Mouse (Mus musculus): Measurements from ENCODE around the gene Serpina3j. TPM values are rescaled to one million over a fixed set of nuclear protein-coding genes. Genes with fewer than 3 reads are reported as not detected.
"Not testable (repeated sequence)": the region's sequence is repeated elsewhere in the genome, so short reads cannot be mapped to it uniquely, and the experiment has no call there.

Gene Serpina3j
- polyA plus RNA-seq, 2 experiments, result not detected

GRCm38 (mm10) chr12:104345707-104346106, 31.4 kb downstream of the Serpina3j start:
- H3K36me3 ChIP-seq (replicated peaks; ENCODE audit: control insufficient read depth, insufficient read depth, low read depth), result no peaks in the 10 kb centered on the region

GRCm38 (mm10) chr12:104347091-104347490, 32.7 kb downstream of the Serpina3j start:
- Histone ChIP-seq H3K4me1 (replicated peaks; ENCODE audit: control insufficient read depth in 2 of 2, insufficient read depth in 2 of 2, low read length in 1 of 2) (no peaks in the 10 kb centered on the region), H3K27me3 (ENCODE audit: control insufficient read depth, insufficient read depth, low read length) (no peaks in the 10 kb centered on the region), H3K36me3 (replicated peaks; ENCODE audit: control insufficient read depth, insufficient read depth, low read depth) (no peaks in the 10 kb centered on the region), H3K4me2 (ENCODE audit: low read depth) (no peak overlapping the region), H3K9me3 (ENCODE audit: control insufficient read depth, low read length) (no peaks in the 10 kb centered on the region), H3K9ac (replicated peaks) (no peak overlapping the region), H3K27ac (no peak overlapping the region), H3K4me3 (ENCODE audit: insufficient read depth in 1 of 2, low read depth in 2 of 2, low read length in 2 of 2) (no peak overlapping the region)
- DNase-seq (ENCODE audit: low read depth in 3 of 3, low spot score in 3 of 3), result no peak
- no peak for ATAC-seq (ENCODE audit: insufficient read depth)
- WGBS (ENCODE audit: insufficient replicate concordance), result 45% methylated on average over 2 of the region's 2 CpGs
- TF ChIP-seq CTCF (IDR thresholded peaks at IDR 0.05; ENCODE audit: low read depth), result no peak
- TF ChIP-seq EP300 (IDR thresholded peaks at IDR 0.05; ENCODE audit: low read depth), result no peak

More at GRCm38 (mm10) chr12:104345707-104346106, 31.4 kb downstream of the Serpina3j start:
- Histone ChIP-seq H3K4me3 (ENCODE audit: insufficient read depth in 1 of 2, low read depth in 2 of 2, low read length in 2 of 2) (no peak overlapping the region), H3K27me3 (ENCODE audit: control insufficient read depth, insufficient read depth, low read length) (no peaks in the 10 kb centered on the region), H3K27ac (no peak overlapping the region), H3K4me2 (ENCODE audit: low read depth) (no peak overlapping the region), H3K4me1 (replicated peaks; ENCODE audit: control insufficient read depth in 2 of 2, insufficient read depth in 2 of 2, low read length in 1 of 2) (no peaks in the 10 kb centered on the region), H3K9ac (replicated peaks) (no peak overlapping the region), H3K9me3 (ENCODE audit: control insufficient read depth, low read length) (no peaks in the 10 kb centered on the region)
- DNase-seq (ENCODE audit: low read depth in 3 of 3, low spot score in 3 of 3) (no peak), ATAC-seq (ENCODE audit: insufficient read depth) (no peak)
- TF ChIP-seq EP300 (IDR thresholded peaks at IDR 0.05; ENCODE audit: low read depth) (no peak), CTCF (IDR thresholded peaks at IDR 0.05; ENCODE audit: low read depth) (no peak)

- TF ChIP-seq CTCF (IDR thresholded peaks at IDR 0.05; ENCODE audit: low read depth), result peak; percentile 55
- H3K9ac ChIP-seq (replicated peaks); H3K27ac ChIP-seq; DNase-seq (ENCODE audit: low read depth in 3 of 3, low spot score in 3 of 3); ATAC-seq (ENCODE audit: insufficient read depth); H3K4me1 ChIP-seq (replicated peaks; ENCODE audit: control insufficient read depth in 2 of 2, insufficient read depth in 2 of 2, low read length in 1 of 2); H3K4me3 ChIP-seq (ENCODE audit: insufficient read depth in 1 of 2, low read depth in 2 of 2, low read length in 2 of 2); H3K27me3 ChIP-seq (ENCODE audit: control insufficient read depth, insufficient read depth, low read length); H3K4me2 ChIP-seq (ENCODE audit: low read depth); H3K9me3 ChIP-seq (ENCODE audit: control insufficient read depth, low read length); H3K36me3 ChIP-seq (replicated peaks; ENCODE audit: control insufficient read depth, insufficient read depth, low read depth): not testable (repeated sequence)
- WGBS (ENCODE audit: insufficient replicate concordance), result 16% methylated on average over 3 of the region's 3 CpGs
Measured at GRCm38 (mm10) chr12:104351812-104352211, 37.5 kb downstream of the Serpina3j start.

- TF ChIP-seq CTCF (IDR thresholded peaks at IDR 0.05; ENCODE audit: low read depth) (no peak), EP300 (IDR thresholded peaks at IDR 0.05; ENCODE audit: low read depth) (no peak)
- Histone ChIP-seq H3K36me3 (replicated peaks; ENCODE audit: control insufficient read depth, insufficient read depth, low read depth) (no peaks in the 10 kb centered on the region), H3K9ac (replicated peaks) (no peak overlapping the region), H3K4me2 (ENCODE audit: low read depth) (no peak overlapping the region), H3K4me1 (replicated peaks; ENCODE audit: control insufficient read depth in 2 of 2, insufficient read depth in 2 of 2, low read length in 1 of 2) (no peaks in the 10 kb centered on the region), H3K9me3 (ENCODE audit: control insufficient read depth, low read length) (no peaks in the 10 kb centered on the region), H3K27me3 (ENCODE audit: control insufficient read depth, insufficient read depth, low read length) (no peaks in the 10 kb centered on the region), H3K27ac (no peak overlapping the region), H3K4me3 (ENCODE audit: insufficient read depth in 1 of 2, low read depth in 2 of 2, low read length in 2 of 2) (no peak overlapping the region)
- ATAC-seq (ENCODE audit: insufficient read depth) (no peak), DNase-seq (ENCODE audit: low read depth in 3 of 3, low spot score in 3 of 3) (no peak)
- WGBS (ENCODE audit: insufficient replicate concordance), result 39% methylated on average over 3 of the region's 3 CpGs
Measured at GRCm38 (mm10) chr12:104356006-104356405, 41.7 kb downstream of the Serpina3j start.

- H3K4me2 ChIP-seq (ENCODE audit: low read depth), result no peak overlapping the region
- no peaks in the 10 kb centered on the region for H3K4me1 ChIP-seq (replicated peaks; ENCODE audit: control insufficient read depth in 2 of 2, insufficient read depth in 2 of 2, low read length in 1 of 2)
- H3K36me3 ChIP-seq (replicated peaks; ENCODE audit: control insufficient read depth, insufficient read depth, low read depth), result no peaks in the 10 kb centered on the region
- H3K9ac ChIP-seq (replicated peaks), result no peak overlapping the region
- no peaks in the 10 kb centered on the region for H3K27me3 ChIP-seq (ENCODE audit: control insufficient read depth, insufficient read depth, low read length)
- WGBS (ENCODE audit: insufficient replicate concordance), result 66% methylated on average over 3 of the region's 3 CpGs
- TF ChIP-seq EP300 (IDR thresholded peaks at IDR 0.05; ENCODE audit: low read depth) (no peak), CTCF (IDR thresholded peaks at IDR 0.05; ENCODE audit: low read depth) (no peak)
- no peak for DNase-seq (ENCODE audit: low read depth in 3 of 3, low spot score in 3 of 3)
- no peaks in the 10 kb centered on the region for H3K9me3 ChIP-seq (ENCODE audit: control insufficient read depth, low read length)
- no peak overlapping the region for H3K4me3 ChIP-seq (ENCODE audit: insufficient read depth in 1 of 2, low read depth in 2 of 2, low read length in 2 of 2)
- no peak for ATAC-seq (ENCODE audit: insufficient read depth)
- no peak overlapping the region for H3K27ac ChIP-seq
Measured at GRCm38 (mm10) chr12:104369986-104370385, 55.6 kb downstream of the Serpina3j start.

Other genes with a start within 250 kb of the Serpina3j start
- gene Serpina5, start 213.4 kb upstream of the Serpina3j start, polyA plus RNA-seq (2012; rRNA removed), result 0.08 and 0.11 TPM in 2 replicates
- 0.14 and 0.22 TPM in 2 replicates for gene Serpina5, start 213.4 kb upstream of the Serpina3j start, polyA plus RNA-seq (2014; fragmentation: Nextera tagmentation; extraction: Ambion mirVana)
- gene Serpina3a, start 201.8 kb upstream of the Serpina3j start, polyA plus RNA-seq (2012; rRNA removed), result not detected in 2 replicates
- not detected in 2 replicates for gene Serpina3a, start 201.8 kb upstream of the Serpina3j start, polyA plus RNA-seq (2014; fragmentation: Nextera tagmentation; extraction: Ambion mirVana)
- gene Serpina3b, start 186.6 kb upstream of the Serpina3j start, polyA plus RNA-seq (2012; rRNA removed), result 0.04 and 0.11 TPM in 2 replicates
- gene Serpina3b, start 186.6 kb upstream of the Serpina3j start, polyA plus RNA-seq (2014; fragmentation: Nextera tagmentation; extraction: Ambion mirVana), result 0.10 and 0.34 TPM in 2 replicates
- not detected in 2 replicates for gene Serpina3c, start 160.7 kb upstream of the Serpina3j start, polyA plus RNA-seq (2012; rRNA removed)
- not detected in 2 replicates for gene Serpina3c, start 160.7 kb upstream of the Serpina3j start, polyA plus RNA-seq (2014; fragmentation: Nextera tagmentation; extraction: Ambion mirVana)
- 0.08 and 0.11 TPM in 2 replicates for gene Serpina3f, start 100.0 kb upstream of the Serpina3j start, polyA plus RNA-seq (2012; rRNA removed)
- gene Serpina3f, start 100.0 kb upstream of the Serpina3j start, polyA plus RNA-seq (2014; fragmentation: Nextera tagmentation; extraction: Ambion mirVana), result 0.24 TPM in 2 replicates
- 0.94 and 0.97 TPM in 2 replicates for gene Serpina3g, start 78.3 kb upstream of the Serpina3j start, polyA plus RNA-seq (2012; rRNA removed)
- gene Serpina3g, start 78.3 kb upstream of the Serpina3j start, polyA plus RNA-seq (2014; fragmentation: Nextera tagmentation; extraction: Ambion mirVana), result 1.2 and 2.0 TPM in 2 replicates
- gene Serpina3i, start 51.4 kb upstream of the Serpina3j start, polyA plus RNA-seq (2012; rRNA removed), result 0.03 and 0.06 TPM in 2 replicates
- 0.27 and 0.30 TPM in 2 replicates for gene Serpina3i, start 51.4 kb upstream of the Serpina3j start, polyA plus RNA-seq (2014; fragmentation: Nextera tagmentation; extraction: Ambion mirVana)
- not detected in 2 replicates for gene Serpina3k, start 23.9 kb downstream of the Serpina3j start, polyA plus RNA-seq (2012; rRNA removed)
- not detected in 2 replicates for gene Serpina3k, start 23.9 kb downstream of the Serpina3j start, polyA plus RNA-seq (2014; fragmentation: Nextera tagmentation; extraction: Ambion mirVana)
- 0.03 and 0.04 TPM in 2 replicates for gene Serpina3m, start 23.9 kb downstream of the Serpina3j start, polyA plus RNA-seq (2012; rRNA removed)
- gene Serpina3m, start 23.9 kb downstream of the Serpina3j start, polyA plus RNA-seq (2014; fragmentation: Nextera tagmentation; extraction: Ambion mirVana), result 0.11 TPM in 1 of 2 replicates, not detected in the other
- gene Serpina3n, start 92.2 kb downstream of the Serpina3j start, polyA plus RNA-seq (2012; rRNA removed), result 0.51 and 0.60 TPM in 2 replicates
- gene Serpina3n, start 92.2 kb downstream of the Serpina3j start, polyA plus RNA-seq (2014; fragmentation: Nextera tagmentation; extraction: Ambion mirVana), result 0.19 and 0.89 TPM in 2 replicates
- gene Gsc, start 158.8 kb downstream of the Serpina3j start, polyA plus RNA-seq (2012; rRNA removed), result 0.02 TPM in 1 of 2 replicates, not detected in the other
- gene Gsc, start 158.8 kb downstream of the Serpina3j start, polyA plus RNA-seq (2014; fragmentation: Nextera tagmentation; extraction: Ambion mirVana), result not detected in 2 replicates